Mouse (Mus musculus) cerebellum, postnatal 36 days (tissue): ENCODE results near the gene Mypop.

ENCODE experiments used
- DNase-seq, 2 experiments: peaks; one replicate each; pipeline ENCODE4 v3.0.0; 2021 to 2022; ENCODE audit warnings: mixed read lengths in 2 of 2

Mypop gene

GRCm38 (mm10) chr7:18991660-18992293 lies 732 bp downstream of the Mypop start:
- DNase-seq, result peak; percentile 50 to 52

- peak in 1 of 2 experiments; percentile 58 for DNase-seq
Measured at GRCm38 (mm10) chr7:18992294-18992675, 1.2 kb downstream of the Mypop start.

GRCm38 (mm10) chr7:18993036-18993435 lies 2.0 kb downstream of the Mypop start:
- DNase-seq, result no peak

- no peak for DNase-seq
Measured at GRCm38 (mm10) chr7:18998835-18999234, 7.8 kb downstream of the Mypop start.

GRCm38 (mm10) chr7:19000421-19000820 lies 9.4 kb downstream of the Mypop start:
- DNase-seq, result no peak

- DNase-seq, result no peak
Measured at GRCm38 (mm10) chr7:19001066-19001806, 10.2 kb downstream of the Mypop start.

GRCm38 (mm10) chr7:19001807-19002085 lies 10.7 kb downstream of the Mypop start:
- DNase-seq, result no peak

- no peak for DNase-seq
Measured at GRCm38 (mm10) chr7:19002115-19002514, 11.1 kb downstream of the Mypop start.

GRCm38 (mm10) chr7:19002848-19003498 lies 11.9 kb downstream of the Mypop start:
- peak; percentile 71 to 82 for DNase-seq

GRCm38 (mm10) chr7:19003902-19004630 lies 13.0 kb downstream of the Mypop start, which contains the start of gene Irf2bp1:
Gene Irf2bp1, plus strand, starts transcription at chr7:19004044.
- peak; percentile 93 to 95 for DNase-seq

- DNase-seq, result peak; percentile 37 to 41
Measured at GRCm38 (mm10) chr7:19004631-19005079, 13.6 kb downstream of the Mypop start.

- DNase-seq, result no peak
Measured at GRCm38 (mm10) chr7:19005417-19006121, 14.5 kb downstream of the Mypop start.

- DNase-seq, result peak; percentile 82 to 86
Measured at GRCm38 (mm10) chr7:19006476-19006875, 15.4 kb downstream of the Mypop start.

- DNase-seq, result no peak
Measured at GRCm38 (mm10) chr7:19007026-19007977, 16.3 kb downstream of the Mypop start.

GRCm38 (mm10) chr7:19010581-19010980 lies 19.5 kb downstream of the Mypop start:
- DNase-seq, result no peak

- peak in 1 of 2 experiments; percentile 36 for DNase-seq
Measured at GRCm38 (mm10) chr7:19012025-19012621, 21.1 kb downstream of the Mypop start.

GRCm38 (mm10) chr7:19012882-19013281 lies 21.8 kb downstream of the Mypop start:
- DNase-seq, result no peak

- no peak for DNase-seq
Measured at GRCm38 (mm10) chr7:19014452-19014851, 23.4 kb downstream of the Mypop start.

GRCm38 (mm10) chr7:19016042-19016441 lies 25.0 kb downstream of the Mypop start:
- DNase-seq, result no peak

- DNase-seq, result no peak
Measured at GRCm38 (mm10) chr7:19017909-19018308, 26.9 kb downstream of the Mypop start.

GRCm38 (mm10) chr7:19021048-19021447 lies 30.0 kb downstream of the Mypop start:
- no peak for DNase-seq
